Mouse (Mus musculus) brain, embryonic 14.5 days (tissue): Measurements from ENCODE around the gene Ccnd2.

Experiments
- CTCF ChIP-seq: fragments of 200-500 bp; IDR thresholded peaks from 2 replicates; pipeline ENCODE4 v1.5.1; 2012; ENCODE audit warnings: inconsistent platforms, mild to moderate bottlenecking, moderate library complexity, borderline replicate concordance; ENCODE audit not compliant: insufficient read depth, insufficient read length; ENCODE audit errors: extremely low read depth
- POLR2A ChIP-seq: fragments of 200-500 bp; IDR thresholded peaks from 2 replicates; pipeline ENCODE4 v1.6.1; 2012; ENCODE audit warnings: mild to moderate bottlenecking, inconsistent platforms, borderline replicate concordance; ENCODE audit not compliant: poor library complexity, insufficient read depth, insufficient read length, severe bottlenecking; ENCODE audit errors: extremely low read depth

DNA sequence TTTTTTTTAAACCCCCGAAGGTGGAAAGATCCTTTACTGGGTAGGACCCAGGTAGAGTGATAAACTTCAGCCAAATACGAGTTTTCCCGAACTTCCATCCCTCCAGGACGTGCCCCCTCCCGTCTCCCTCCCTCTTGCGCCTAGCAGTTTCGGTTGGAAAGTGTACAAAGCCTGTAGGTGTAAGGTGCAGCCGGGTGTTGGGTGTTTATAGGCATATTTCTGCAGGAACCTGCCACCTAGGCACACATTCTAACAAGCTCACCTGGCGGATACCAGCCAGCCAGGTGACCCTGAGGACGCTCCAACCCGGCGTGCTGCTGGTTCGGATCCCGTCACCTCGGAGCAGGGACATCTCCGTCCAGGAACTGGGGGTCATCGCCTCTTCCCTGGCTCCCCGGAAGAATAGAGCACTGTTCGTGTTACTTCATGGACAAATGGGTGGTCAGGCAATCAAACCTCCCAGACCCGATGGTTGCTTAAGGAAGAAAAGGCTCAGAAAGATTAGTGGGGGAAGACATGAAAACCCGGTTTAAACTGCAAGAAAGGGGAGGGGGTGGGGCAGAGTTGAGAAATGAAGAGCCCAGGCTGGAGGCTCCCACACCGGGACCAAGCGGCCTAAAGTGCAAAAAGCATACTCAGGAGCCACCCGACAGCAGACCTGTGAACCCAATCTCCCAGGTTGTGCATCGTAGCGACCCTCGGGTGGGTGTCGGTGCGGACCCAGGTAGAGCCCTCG is 2.1 kb upstream of the Ccnd2 start:
- TF ChIP-seq CTCF: no peak
- no peak for TF ChIP-seq POLR2A
